Mouse (Mus musculus): ENCODE measurements at regions not wholly inside any gene's neighbourhood (a gene's known extent, or its start where the extent isn't known, plus 50 kb on each side); places are given as distances from the start of the nearest gene placed in this dataset.

DNA sequence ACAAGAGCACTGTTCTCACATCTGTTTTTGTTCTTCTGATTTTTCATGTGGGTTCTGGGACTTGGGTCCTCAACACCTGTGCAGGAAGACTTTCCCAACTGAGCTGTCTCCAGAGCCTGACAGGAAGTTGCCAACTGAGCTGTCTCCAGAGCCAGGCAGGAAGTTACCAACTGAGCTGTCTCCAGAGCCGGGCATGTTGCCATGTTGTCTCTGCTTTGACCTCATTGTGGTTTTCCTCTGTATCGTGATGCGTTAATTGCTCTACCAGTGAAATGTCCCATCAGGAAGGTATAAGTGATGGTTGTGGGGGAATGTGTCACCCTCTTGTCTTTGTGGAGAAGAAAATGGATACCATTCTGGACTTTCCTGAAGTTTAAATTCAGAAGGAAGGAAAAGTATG, 54.4 kb upstream of the Olfm4 start:
- ATAC-seq (replicated peaks; ENCODE audit: poor library complexity), result no peak

- no peak for ATAC-seq (replicated peaks; ENCODE audit: poor library complexity)
Measured at GRCm38 (mm10) chr14:79927161-79927560, 56.7 kb upstream of the Olfm4 start.

GRCm38 (mm10) chr14:79916960-79917848, 66.7 kb upstream of the Olfm4 start:
- no peak for ATAC-seq (replicated peaks; ENCODE audit: poor library complexity)

- ATAC-seq (replicated peaks; ENCODE audit: poor library complexity), result no peak
Measured at GRCm38 (mm10) chr14:79914966-79915365, 68.9 kb upstream of the Olfm4 start.

DNA sequence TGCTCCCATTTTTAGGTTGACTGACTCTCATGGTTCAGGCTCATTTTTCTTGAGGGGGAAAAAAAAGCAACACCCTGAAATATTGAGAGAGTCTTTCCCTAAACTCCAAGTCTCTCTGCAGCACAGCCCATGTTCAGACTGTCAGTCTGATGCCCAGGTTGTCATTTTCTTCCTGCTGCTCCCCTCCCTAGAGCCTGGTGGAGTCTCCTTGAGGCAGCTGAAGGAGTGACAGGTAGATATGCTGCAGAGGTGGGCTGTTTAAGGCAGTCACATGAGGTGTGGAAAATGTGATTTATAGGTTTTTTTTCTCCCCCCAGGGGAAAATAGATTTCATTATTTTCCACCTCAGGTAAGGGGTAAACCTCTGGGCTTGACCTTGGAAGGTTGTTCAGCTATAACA, 70.6 kb upstream of the Olfm4 start:
- ATAC-seq (replicated peaks; ENCODE audit: poor library complexity), result no peak

- ATAC-seq (replicated peaks; ENCODE audit: poor library complexity), result peak; percentile 31; the same call in 1 of the 2 replicates
Measured at GRCm38 (mm10) chr14:79912610-79913009, 71.3 kb upstream of the Olfm4 start.

DNA sequence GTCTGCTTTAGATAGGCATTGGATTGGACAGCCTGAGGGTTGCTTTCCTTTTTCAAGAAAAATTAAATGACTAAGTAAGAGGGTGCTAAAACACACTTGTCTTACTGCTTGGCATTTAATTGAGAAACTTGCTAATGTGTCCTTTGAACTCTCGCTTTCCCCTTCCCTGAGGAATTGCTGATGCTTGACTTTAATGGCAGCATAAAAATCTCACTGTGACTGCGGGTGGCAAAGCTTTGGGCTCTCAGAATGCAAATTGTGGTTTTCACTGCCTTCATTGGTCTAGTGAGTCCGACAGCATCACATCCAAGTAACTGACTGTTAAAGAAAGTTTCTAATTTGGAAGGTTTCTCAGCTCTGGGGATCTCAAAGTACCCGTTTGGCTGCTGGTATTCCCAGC, 76.1 kb upstream of the Olfm4 start:
- ATAC-seq (replicated peaks; ENCODE audit: poor library complexity), result no peak

GRCm38 (mm10) chr14:79905574-79905973, 78.3 kb upstream of the Olfm4 start:
- ATAC-seq (replicated peaks; ENCODE audit: poor library complexity), result no peak

DNA sequence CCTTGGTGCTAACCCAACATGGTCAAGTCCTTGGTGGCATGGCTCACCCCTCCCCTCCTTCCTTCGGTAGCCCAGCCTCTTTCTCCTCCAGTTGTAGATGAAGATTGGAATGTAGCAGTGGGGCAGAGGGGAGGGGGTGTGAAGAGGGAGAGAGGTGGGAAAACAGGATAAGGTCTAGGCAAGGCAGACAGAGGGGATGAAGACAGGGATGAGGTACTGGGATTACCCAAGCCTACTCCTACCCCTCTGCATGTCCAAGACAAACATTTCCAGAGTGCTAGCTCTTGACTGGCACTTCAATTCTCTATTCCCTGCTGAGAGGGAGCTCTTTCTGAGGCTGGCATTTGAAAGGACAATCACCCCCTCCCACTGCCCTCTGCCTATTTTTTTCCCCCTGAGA, 81.5 kb upstream of the Olfm4 start:
- ATAC-seq (replicated peaks; ENCODE audit: poor library complexity), result no peak

DNA sequence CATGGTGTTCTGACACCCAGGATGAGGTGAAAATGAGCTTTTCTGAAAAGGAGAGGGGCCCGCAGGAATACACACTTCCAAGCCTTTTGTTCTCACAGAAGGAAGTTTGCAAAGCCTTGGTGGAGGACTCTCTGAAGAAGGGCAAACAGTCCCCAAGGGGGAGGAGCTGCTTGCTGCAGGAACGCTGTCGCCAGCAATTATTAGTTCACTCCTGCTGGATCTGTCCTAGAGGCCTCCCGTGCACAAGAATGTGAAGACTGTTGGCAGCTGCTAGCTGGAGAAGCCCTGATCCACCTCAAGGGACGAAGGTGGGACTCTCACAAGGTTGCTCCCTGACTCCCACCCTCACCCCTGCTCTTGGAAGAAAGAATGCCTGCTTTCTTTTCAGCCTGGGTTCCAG, 85.6 kb upstream of the Olfm4 start:
- no peak for ATAC-seq (replicated peaks; ENCODE audit: poor library complexity)

GRCm38 (mm10) chr14:79893241-79893640, 90.6 kb upstream of the Olfm4 start:
- ATAC-seq (replicated peaks; ENCODE audit: poor library complexity), result no peak

DNA sequence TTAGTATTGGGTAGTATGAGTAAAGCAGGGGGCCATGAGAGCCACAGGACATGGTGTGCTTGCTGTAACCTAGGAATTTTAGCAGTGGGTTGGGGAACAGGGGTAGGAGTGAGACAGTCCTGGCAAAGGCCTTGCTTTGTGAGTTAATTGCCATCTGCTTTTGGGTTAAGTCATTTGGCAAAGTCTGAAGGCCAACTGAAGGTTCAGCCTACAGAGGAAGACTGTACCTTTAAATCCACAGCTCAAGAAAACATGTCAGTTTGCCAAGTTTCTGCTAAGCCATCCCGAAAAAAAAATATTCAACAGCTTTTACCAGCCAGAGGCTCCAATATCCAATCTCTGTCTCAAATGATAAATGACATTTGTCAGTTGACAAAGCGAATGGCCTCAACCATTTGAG, 93.2 kb upstream of the Olfm4 start:
- ATAC-seq (replicated peaks; ENCODE audit: poor library complexity), result no peak

DNA sequence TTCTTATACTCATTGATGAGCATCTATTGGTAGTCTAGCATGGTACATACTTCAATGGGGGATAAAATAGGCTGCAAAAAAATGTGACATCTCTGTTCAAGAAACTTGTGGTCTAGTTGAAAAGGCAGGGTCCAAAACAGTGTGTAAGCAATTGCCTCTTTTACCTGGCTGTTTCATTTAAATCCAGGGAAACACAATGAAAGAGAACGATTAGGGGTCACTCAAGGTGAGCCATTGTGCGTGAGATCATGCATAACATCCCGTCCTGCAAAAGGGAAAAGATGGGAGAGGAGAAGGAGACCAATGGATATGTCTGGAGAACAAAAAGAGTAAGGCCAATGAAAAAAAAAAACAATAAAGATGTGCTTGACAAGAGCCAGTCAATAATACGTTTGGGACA, 93.6 kb upstream of the Olfm4 start:
- ATAC-seq (replicated peaks; ENCODE audit: poor library complexity), result no peak

GRCm38 (mm10) chr14:79883487-79883886, 100.4 kb upstream of the Olfm4 start:
- no peak for ATAC-seq (replicated peaks; ENCODE audit: poor library complexity)

DNA sequence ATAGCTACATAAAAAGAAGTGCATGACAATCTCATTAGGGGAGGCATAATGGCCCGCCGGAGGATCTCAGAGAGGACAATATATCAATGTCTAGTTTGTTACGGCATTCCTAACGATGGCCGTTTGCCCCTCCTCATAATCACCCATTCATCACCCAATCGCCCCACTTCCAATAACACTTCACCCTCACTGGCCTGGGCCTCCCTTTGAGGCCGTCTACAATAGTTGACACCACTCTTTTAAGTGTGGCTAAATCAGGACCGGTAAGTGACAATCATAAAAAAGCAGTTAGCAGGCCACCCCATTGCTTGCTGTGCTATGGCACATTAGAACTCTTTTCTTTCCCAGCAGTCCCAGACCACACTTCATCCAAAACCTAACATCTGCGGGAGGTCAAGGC, 102.2 kb upstream of the Olfm4 start:
- ATAC-seq (replicated peaks; ENCODE audit: poor library complexity), result no peak

- ATAC-seq (replicated peaks; ENCODE audit: poor library complexity), result no peak
Measured at GRCm38 (mm10) chr14:79880065-79880755, 103.7 kb upstream of the Olfm4 start.

DNA sequence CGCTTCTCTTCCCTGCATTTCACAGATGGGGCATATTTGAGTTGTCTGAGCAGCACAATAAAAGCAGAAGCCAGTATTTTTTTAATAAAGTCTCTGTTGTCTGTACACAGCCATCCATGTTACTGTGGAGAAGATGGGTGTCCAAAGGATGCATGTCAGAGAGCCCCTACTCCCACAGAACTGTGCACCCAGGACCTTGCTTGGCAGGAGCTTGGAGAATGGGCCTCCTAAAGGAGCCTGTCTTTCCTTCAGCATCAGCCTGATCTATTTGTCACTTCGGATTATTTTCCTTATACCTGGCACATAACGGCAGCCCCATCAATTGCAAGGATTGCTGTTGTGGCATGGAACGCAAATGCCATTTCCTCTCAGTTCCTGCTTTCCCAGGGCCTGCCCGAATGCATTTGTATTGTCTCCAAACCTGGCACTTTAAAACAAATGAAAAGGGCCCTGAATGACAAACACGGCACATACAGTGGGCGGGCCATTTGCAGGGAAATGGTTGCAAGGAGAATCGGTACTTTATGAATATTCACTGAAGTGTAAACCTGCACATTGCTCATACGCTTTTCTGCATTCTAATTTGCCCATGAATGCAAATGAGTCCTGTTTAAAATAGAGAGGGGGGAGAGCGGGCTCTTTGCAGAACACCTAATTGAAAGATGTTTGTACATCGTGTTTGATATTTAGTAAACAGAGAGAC, 104.4 kb upstream of the Olfm4 start:
- no peak for ATAC-seq (replicated peaks; ENCODE audit: poor library complexity)

GRCm38 (mm10) chr14:79878285-79879019, 105.4 kb upstream of the Olfm4 start:
- ATAC-seq (replicated peaks; ENCODE audit: poor library complexity), result no peak

DNA sequence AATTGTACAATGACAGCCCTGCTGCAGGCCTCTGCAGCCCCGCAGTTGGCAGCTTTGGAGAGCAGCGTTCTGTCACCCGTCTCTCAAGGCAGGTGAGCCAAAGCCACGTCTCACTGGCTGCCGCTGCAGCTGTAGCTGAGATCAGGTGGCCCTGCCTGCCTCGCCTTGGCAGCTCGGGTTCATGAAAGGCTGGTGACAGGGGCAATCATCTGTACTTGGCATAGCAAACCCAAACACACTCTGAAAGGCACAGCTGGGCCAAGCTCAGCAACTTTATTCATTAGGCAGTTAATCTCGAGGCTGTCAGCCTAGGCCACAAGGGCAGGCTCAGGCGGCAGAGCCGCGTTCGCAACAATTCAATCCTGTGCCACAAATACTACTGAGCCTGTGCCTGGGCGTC, 102.0 kb upstream of the Pcdh8 start:
- ATAC-seq (replicated peaks; ENCODE audit: poor library complexity), result no peak

GRCm38 (mm10) chr14:79872430-79872829, 101.3 kb upstream of the Pcdh8 start:
- ATAC-seq (replicated peaks; ENCODE audit: poor library complexity), result no peak

- ATAC-seq (replicated peaks; ENCODE audit: poor library complexity), result no peak
Measured at GRCm38 (mm10) chr14:79869325-79869724, 98.2 kb upstream of the Pcdh8 start.

Measured in megakaryocyte progenitor cell, adult 5-6 weeks (primary cell).